Mouse (Mus musculus) cerebellum, adult 2 months (tissue): ENCODE measurements around the gene Klhl12.

Source experiments
- CTCF ChIP-seq: fragments of 200-500 bp; IDR thresholded peaks from 2 replicates; pipeline ENCODE4 v1.5.1; 2011; ENCODE audit warnings: low read depth, mild to moderate bottlenecking, control low read depth, low read length, moderate library complexity, borderline replicate concordance; ENCODE audit not compliant: insufficient read depth
- POLR2A ChIP-seq: fragments of 200-500 bp; IDR thresholded peaks from 2 replicates; pipeline ENCODE4 v1.6.1; 2011; ENCODE audit warnings: low read length, control low read depth, borderline replicate concordance; ENCODE audit not compliant: insufficient read depth

DNA sequence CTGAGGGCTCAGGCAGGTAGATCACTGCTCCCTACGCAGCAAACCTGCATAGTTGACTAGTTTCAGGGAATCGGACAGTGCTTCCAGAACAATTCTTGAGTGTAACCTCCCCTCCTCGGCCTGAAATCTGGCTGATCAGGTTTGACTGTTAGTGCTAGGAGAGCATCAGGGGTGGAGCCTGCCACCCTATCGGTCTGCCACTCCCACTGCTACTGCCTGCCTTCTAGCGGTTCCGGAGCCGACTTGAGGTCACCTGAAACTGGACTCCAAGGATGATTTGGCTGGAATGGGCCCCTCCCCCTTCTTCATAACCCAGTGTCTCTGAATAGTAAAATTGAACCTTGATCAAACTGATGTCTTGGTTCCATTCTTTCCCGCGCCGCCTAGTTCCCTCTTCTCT, 22.3 kb upstream of the Klhl12 start:
- TF ChIP-seq CTCF (no peak), POLR2A (no peak)
